Mouse (Mus musculus) cortical plate, adult 2 months (tissue): ENCODE data around the gene Camk2n1. TPM values are rescaled to one million over a fixed set of nuclear protein-coding genes. Genes with fewer than 3 reads are reported as not detected.
"Not testable (repeated sequence)": the region's sequence is repeated elsewhere in the genome, so short reads cannot be mapped to it uniquely, and the experiment has no call there.

Experiments
- H3K27ac ChIP-seq: fragments of 200-500 bp; 2 replicates; pipeline ENCODE4 v1.5.1; 2012; ENCODE audit warnings: low read length, control low read depth, inconsistent platforms; ENCODE audit not compliant: insufficient read depth
- H3K4me1 ChIP-seq: fragments of 200-500 bp; 2 replicates; pipeline ENCODE4 v1.6.1; 2011; ENCODE audit warnings: low read length; ENCODE audit not compliant: control insufficient read depth, insufficient read depth
- H3K4me3 ChIP-seq: fragments of 200-500 bp; 2 replicates; pipeline ENCODE4 v1.5.1; 2011; ENCODE audit warnings: mild to moderate bottlenecking, low read length, control low read depth; ENCODE audit not compliant: insufficient read depth
- CTCF ChIP-seq: fragments of 200-500 bp; IDR thresholded peaks from 2 replicates; pipeline ENCODE4 v1.5.1; 2011; ENCODE audit warnings: mild to moderate bottlenecking, control low read depth, low read length; ENCODE audit not compliant: insufficient read depth; ENCODE audit errors: extremely low read depth
- POLR2A ChIP-seq: fragments of 200-500 bp; IDR thresholded peaks from 2 replicates; pipeline ENCODE4 v1.6.1; 2011; ENCODE audit warnings: mild to moderate bottlenecking, low read length, control low read depth; ENCODE audit not compliant: insufficient read depth; ENCODE audit errors: extremely low read depth
- polyA plus RNA-seq: library from polyadenylated mRNA; depleted of rRNA; stranded (reverse); fragments of >200 nt; gene quantifications from 2 replicates; pipeline ENCODE4 v1.2.3, GENCODE M21; 2012

Gene Camk2n1
- polyA plus RNA-seq, 1 experiment: 995 TPM

DNA sequence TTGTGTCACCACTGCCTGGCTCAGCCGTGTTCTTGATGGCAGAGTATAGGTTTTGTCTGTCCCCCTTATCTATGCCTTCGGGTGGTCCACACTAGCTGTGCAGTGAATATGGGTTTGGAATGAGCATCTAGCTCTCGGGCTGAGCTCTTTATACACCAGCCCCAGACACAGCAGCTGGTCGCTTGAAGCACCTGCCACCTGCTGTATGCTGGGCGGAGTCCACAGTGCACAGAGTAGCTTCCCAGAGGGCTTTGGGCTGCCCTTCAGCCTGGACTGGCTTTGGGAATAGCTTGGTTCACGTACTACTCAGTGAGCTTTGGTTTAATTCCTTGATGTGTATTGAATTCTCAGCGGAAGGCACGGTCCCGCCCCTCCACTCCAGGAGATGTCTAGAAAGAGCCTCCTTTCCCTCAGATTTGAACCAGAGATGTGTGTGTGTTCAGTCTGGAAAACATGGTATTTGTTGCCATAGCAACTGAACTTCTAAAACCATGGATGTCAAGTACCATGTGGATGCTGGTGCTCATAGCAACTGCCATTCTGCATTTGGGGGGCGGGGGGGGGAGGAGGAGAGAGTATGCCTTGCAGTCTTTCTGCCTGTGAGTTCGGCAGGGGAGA lies 35.7 kb upstream of the Camk2n1 start:
- no peak overlapping the region for H3K27ac ChIP-seq
- no peak overlapping the region for H3K4me3 ChIP-seq
- TF ChIP-seq CTCF (no peak), POLR2A (no peak)
- H3K4me1 ChIP-seq: peaks cover 19% of the 10 kb centered on the region

DNA sequence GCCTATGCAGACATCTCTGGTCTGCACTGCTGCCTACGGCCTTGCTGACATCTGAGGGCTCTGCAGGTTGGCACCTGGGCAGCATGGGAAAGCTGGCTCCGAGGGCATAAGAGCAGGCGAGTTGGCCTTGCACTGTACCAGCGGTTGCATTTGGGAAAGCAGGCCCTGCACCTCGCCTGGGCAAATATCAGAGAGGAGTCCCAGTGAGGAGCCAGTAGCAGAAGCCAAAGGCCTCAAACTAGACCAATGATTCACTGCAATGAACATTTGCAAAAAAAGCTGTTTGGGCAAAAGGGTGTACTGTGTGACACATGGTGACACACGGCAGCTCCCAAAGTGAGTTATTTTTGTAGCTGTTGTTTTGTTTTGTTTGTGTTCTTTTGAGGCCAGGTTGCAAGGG lies 29.1 kb upstream of the Camk2n1 start:
- TF ChIP-seq POLR2A: no peak
- TF ChIP-seq CTCF: no peak
- Histone ChIP-seq H3K27ac (no peak overlapping the region), H3K4me1 (no peaks in the 10 kb centered on the region), H3K4me3 (no peak overlapping the region)

DNA sequence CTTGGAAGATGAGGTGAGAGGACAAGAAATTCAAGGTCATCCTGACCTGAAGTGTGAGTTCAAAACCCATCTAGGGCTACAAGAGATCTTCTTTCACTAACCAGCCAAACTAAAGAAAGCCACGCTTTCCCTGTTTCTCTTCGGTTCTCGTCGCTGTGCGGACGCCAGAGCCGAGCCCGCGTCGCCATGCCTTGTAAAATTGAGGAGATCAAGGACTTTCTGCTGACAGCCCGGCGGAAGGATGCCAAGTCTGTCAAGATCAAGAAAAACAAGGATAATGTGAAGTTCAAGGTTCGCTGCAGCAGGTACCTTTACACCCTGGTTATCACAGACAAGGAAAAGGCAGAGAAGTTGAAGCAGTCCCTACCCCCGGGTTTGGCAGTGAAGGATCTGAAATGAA lies 28.5 kb upstream of the Camk2n1 start:
- not testable (repeated sequence) for H3K4me3 ChIP-seq, H3K4me1 ChIP-seq, H3K27ac ChIP-seq

DNA sequence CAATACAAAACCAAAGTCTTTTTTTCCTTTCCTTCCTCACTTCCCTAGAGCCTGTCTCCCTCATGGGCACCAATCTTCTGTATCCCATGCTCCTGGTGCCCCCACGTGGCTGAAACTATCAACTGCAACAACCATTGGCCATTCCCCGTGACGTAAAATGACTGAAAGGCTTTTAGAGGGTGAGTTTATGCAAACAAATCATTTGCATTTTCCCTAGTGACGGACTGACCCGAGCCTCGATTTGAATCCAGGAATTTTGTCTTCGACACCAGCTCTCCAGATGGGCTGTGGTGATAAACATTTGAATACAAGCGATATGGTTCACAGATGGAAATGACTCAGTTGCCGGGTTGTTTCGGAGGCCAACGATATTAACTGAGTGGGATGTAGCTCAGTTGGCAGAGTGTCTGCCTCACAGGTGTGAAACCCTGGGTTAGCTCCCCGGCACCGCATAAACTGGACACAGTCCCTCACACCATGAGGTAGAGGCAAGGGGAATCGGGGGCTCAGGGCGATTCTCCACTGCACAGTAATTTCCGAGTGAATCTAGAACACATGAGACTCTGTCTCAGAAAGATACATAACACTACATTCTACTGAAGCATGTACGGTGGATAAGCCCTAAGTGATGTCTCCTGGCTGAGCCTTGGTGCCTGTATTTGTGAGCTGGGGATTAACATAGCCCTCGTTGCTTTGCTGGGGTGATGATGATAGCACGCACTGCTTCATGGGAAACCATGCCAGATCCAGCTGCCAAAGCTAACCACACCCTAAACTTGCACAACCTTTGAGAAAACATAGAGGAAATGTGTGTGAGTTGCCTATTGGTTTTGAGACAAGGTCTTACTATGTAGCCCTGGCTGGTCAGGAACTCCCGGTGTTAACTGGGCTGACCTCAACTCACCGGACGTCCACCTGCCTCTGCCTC lies 27.1 kb upstream of the Camk2n1 start:
- no peak for TF ChIP-seq POLR2A
- TF ChIP-seq CTCF: peak; percentile 98
- no peak overlapping the region for H3K27ac ChIP-seq
- peak overlapping the region; percentile 6; the same call in 1 of the 2 replicates for H3K4me3 ChIP-seq
- no peaks in the 10 kb centered on the region for H3K4me1 ChIP-seq

DNA sequence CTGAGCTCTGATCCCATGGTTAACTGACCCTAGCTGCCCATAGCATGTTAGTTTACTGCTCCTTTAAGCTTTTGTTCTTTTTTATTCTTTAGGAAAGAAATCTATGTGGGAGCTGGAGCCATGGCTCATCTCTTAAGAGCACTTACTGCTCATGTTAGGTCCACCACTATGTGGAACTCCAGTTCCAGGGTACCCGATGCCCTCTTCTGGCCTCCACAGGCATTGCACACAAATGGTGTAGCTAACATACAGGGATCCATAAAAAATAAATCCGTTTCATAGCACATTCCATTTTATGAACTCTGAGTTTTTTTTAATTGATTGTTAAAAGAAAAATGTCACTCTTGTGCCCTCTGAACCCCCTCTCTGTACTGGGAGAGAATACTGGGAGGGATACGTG lies 24.3 kb upstream of the Camk2n1 start:
- peak; percentile 53 for TF ChIP-seq CTCF
- no peak for TF ChIP-seq POLR2A
- no peak overlapping the region for H3K27ac ChIP-seq
- H3K4me1 ChIP-seq: no peaks in the 10 kb centered on the region

DNA sequence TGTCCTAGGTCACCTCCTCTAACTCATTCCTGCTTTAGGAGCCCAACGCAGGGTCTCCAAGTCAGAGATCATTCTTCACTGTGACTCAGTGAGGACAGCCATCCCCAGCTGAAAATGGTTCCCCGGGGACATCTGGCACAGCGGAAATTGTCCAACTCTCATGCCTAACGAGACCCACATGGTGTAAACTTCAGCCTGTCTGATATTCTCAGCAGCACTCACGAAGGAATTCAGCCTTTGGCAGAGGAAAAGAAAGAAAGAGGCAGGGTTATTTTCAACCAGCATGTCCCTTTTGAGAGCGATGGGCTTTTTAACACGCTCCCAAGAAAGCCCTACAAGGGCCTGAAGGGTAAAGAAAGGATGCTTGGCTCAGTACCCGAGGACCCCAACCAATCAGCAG lies 22.8 kb upstream of the Camk2n1 start:
- Histone ChIP-seq H3K4me1 (peaks cover 5% of the 10 kb centered on the region; the same call in 1 of the 2 replicates), H3K4me3 (no peak overlapping the region), H3K27ac (no peak overlapping the region)
- TF ChIP-seq CTCF (no peak), POLR2A (no peak)

More for the DNA sequence above, 24.3 kb upstream of the Camk2n1 start:
- H3K4me3 ChIP-seq: no peak overlapping the region

DNA sequence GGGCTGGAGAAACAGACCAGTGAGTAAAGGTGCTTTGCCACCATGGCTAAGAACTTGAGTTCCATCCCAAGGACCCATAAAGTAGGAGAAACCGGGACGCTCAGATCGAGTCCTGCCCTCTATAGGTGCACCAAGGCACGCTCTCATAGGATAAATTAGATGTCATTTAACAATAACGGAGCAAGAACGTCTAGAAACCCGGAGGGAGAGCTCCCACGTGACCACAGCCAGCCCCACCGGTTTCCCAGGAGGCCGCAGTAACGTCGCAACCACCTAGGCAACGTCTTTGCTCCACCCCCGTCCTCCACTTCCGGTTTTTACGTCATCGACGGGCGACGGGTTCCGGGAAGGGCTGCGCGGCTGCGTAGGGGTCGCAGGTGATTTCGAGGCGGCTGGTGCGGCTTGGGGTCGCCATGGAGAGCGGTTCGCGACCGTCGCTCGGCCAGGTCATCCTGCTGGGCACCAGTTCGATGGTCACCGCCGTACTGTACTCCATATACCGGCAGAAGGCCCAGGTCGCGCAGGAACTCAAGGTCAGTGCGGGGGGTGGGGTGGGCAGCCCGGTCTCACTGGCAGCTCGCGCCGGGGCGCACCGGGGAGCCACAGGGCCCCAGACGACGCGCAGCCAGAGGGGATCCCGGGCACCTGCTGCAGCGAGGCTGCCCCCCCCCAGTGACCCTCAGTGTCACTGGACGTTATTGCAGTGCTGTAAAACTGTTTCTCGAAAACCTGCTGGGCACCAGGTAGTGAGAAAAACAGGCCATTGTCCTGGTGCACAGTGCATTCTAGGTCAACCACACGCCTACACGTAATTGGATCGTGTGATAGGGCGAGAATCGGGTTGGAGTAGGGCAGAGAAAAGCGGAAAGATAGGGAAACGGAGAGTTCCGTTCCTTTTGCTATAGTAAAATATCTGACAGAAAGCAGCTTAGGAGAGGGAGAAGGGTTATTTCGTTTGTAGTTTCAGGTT lies 19.5 kb upstream of the Camk2n1 start, which contains the start of gene Mul1:
TSS of gene Mul1 (plus strand) at position 325 of the 970 bp plus-strand sequence.
- Histone ChIP-seq H3K27ac (no peak within 1 kb of the TSS), H3K4me1 (peaks cover 5% of the 10 kb centered on the region; the same call in 1 of the 2 replicates), H3K4me3 (peak within 1 kb of the TSS; percentile 80)
- no peak for TF ChIP-seq CTCF
- peak; percentile 65 for TF ChIP-seq POLR2A

DNA sequence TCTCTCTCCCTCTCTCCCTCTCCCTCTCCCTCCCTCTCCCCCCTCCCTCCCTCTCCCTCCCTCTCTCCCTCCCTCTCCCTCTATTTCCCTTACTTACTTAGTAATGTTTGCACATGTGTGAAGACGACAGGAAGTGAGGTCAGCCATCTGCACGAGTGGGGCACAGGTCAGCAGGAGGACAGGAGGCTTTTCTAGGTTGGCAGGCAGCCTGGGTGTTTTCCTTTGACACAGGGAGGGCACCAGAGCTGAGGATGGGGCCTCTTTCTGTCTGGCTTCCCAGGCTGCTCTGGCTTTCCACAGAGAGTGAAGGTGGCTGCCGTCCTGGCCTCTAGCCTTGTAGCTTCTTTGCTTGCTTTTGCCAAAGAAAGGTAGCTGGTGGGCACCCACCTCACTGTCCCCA lies 14.1 kb upstream of the Camk2n1 start:
- Histone ChIP-seq H3K4me1 (peaks cover 5% of the 10 kb centered on the region; the same call in 1 of the 2 replicates), H3K27ac (no peak overlapping the region), H3K4me3 (no peak overlapping the region)
- TF ChIP-seq POLR2A: no peak
- no peak for TF ChIP-seq CTCF

DNA sequence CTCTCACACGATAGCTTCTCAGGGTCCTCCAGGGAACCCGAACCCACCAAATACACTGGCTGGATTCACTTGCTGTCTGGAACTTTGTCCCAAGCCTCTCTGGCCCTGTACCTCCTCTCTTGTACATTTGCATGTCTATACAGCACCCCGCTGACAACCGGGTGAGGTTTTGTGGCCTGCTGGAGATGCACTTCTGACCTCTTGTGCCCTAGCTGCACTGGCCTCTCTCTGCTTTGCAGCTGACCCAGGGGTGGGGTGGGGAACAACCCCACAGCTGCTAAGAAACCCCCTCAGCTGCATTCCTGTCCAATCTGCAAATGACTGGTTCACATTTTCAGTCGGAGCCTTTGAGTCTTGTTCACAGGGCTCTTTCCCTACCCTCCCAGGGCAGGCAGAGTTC lies 9.2 kb upstream of the Camk2n1 start:
- no peak for TF ChIP-seq CTCF
- no peak for TF ChIP-seq POLR2A
- Histone ChIP-seq H3K4me3 (no peak overlapping the region), H3K27ac (no peak overlapping the region), H3K4me1 (peaks cover 6% of the 10 kb centered on the region)
